Mouse (Mus musculus) CH12.LX (cell line): ENCODE data around the gene Egfl8. TPM values are rescaled to one million over a fixed set of nuclear protein-coding genes. Genes with fewer than 3 reads are reported as not detected.

Source experiments
- DNase-seq: peaks from one replicate; pipeline ENCODE4 v3.0.0-alpha.2; 2013; ENCODE audit errors: extremely low read depth
- H3K27ac ChIP-seq: 2 replicates; pipeline ENCODE4 v1.5.1; 2012; ENCODE audit warnings: low read depth, mild to moderate bottlenecking, control low read depth, moderate library complexity; ENCODE audit not compliant: insufficient read depth
- H3K27me3 ChIP-seq: replicated peaks from 2 replicates; pipeline ENCODE3; 2012; ENCODE audit warnings: inconsistent platforms
- H3K36me3 ChIP-seq, 2 experiments: replicated peaks in 1 of 2; 2 replicates each; pipeline versions ENCODE3 to v1.6.1; 2012; ENCODE audit warnings: inconsistent platforms in 1 of 2, low read length in 1 of 2, mild to moderate bottlenecking in 1 of 2, mixed read lengths in 1 of 2, moderate library complexity in 1 of 2; ENCODE audit not compliant: control insufficient read depth in 1 of 2, insufficient read depth in 1 of 2
- H3K4me1 ChIP-seq, 2 experiments: 2 replicates each; pipeline ENCODE4 v1.6.1; 2012; ENCODE audit warnings: inconsistent platforms in 1 of 2, moderate library complexity in 1 of 2; ENCODE audit not compliant: insufficient read depth in 2 of 2, control insufficient read depth in 1 of 2
- H3K4me2 ChIP-seq: 2 replicates; pipeline ENCODE4 v1.6.1; 2012; ENCODE audit warnings: low read depth, mild to moderate bottlenecking, control low read depth; ENCODE audit not compliant: poor library complexity, insufficient read depth, severe bottlenecking
- H3K4me3 ChIP-seq, 3 experiments: fragments of 150-350 bp in 1 of 3; sonication (generic) in 1 of 3; replicated peaks in 1 of 3; 2 replicates each; pipeline versions ENCODE3 to v1.5.1; 2011 to 2012; ENCODE audit warnings: low read depth in 2 of 3, low read length in 2 of 3, mild to moderate bottlenecking in 2 of 3, moderate library complexity in 2 of 3, control low read depth in 1 of 3, improper control_type of control experiment in 1 of 3, inconsistent platforms in 1 of 3, mixed read lengths in 1 of 3; ENCODE audit not compliant: poor library complexity in 1 of 3
- H3K79me2 ChIP-seq: replicated peaks from 2 replicates; pipeline ENCODE4 v1.6.1; 2012; ENCODE audit warnings: mild to moderate bottlenecking, moderate library complexity; ENCODE audit not compliant: control insufficient read depth, poor library complexity, insufficient read depth, severe bottlenecking; ENCODE audit errors: extremely low read depth
- H3K9ac ChIP-seq: 2 replicates; pipeline ENCODE4 v1.6.1; 2012; ENCODE audit warnings: low read depth, mild to moderate bottlenecking, control low read depth, moderate library complexity; ENCODE audit not compliant: insufficient read depth
- H3K9me3 ChIP-seq: replicated peaks from 2 replicates; pipeline ENCODE3; 2012; ENCODE audit warnings: low read length, inconsistent platforms, mixed read lengths
- CHD1 ChIP-seq: IDR thresholded peaks from 2 replicates; pipeline ENCODE4 v1.6.1; 2012; ENCODE audit warnings: low read depth, low read length, improper control_type of control experiment, inconsistent platforms
- CHD2 ChIP-seq: IDR thresholded peaks from 2 replicates; pipeline ENCODE4 v1.6.1; 2011; ENCODE audit warnings: low read length, improper control_type of control experiment
- CTCF ChIP-seq, 2 experiments: IDR thresholded peaks in 1 of 2; conservative IDR thresholded peaks in 1 of 2; 2 replicates each; pipeline ENCODE4 v1.5.1; 2011 to 2012; ENCODE audit warnings: low read depth in 2 of 2, low read length in 2 of 2, improper control_type of control experiment in 1 of 2, inconsistent platforms in 1 of 2, mild to moderate bottlenecking in 1 of 2, moderate library complexity in 1 of 2
- E2F4 ChIP-seq: IDR thresholded peaks from 2 replicates; pipeline ENCODE4 v1.6.1; 2011; ENCODE audit warnings: low read depth, low read length, improper control_type of control experiment; ENCODE audit not compliant: insufficient replicate concordance
- EP300 ChIP-seq: IDR thresholded peaks from 2 replicates; pipeline ENCODE4 v1.6.1; 2011; ENCODE audit warnings: low read length, improper control_type of control experiment
- GABPA ChIP-seq: IDR thresholded peaks from 2 replicates; pipeline ENCODE4 v1.6.1; 2012; ENCODE audit warnings: low read depth, low read length, improper control_type of control experiment, inconsistent platforms; ENCODE audit not compliant: insufficient replicate concordance
- JUND ChIP-seq: conservative IDR thresholded peaks from 2 replicates; pipeline ENCODE4 v1.6.1; 2011; ENCODE audit warnings: low read depth, low read length, improper control_type of control experiment
- KAT2A ChIP-seq: IDR thresholded peaks from 2 replicates; pipeline ENCODE4 v1.6.1; 2012; ENCODE audit warnings: low read length, improper control_type of control experiment, inconsistent platforms; ENCODE audit not compliant: insufficient replicate concordance
- MAFK ChIP-seq: IDR thresholded peaks from 2 replicates; pipeline ENCODE4 v1.6.1; 2011; ENCODE audit warnings: low read length, improper control_type of control experiment; ENCODE audit not compliant: insufficient replicate concordance
- MAX ChIP-seq: IDR thresholded peaks from 2 replicates; pipeline ENCODE4 v1.6.1; 2011; ENCODE audit warnings: low read length, improper control_type of control experiment
- MAZ ChIP-seq: IDR thresholded peaks from 2 replicates; pipeline ENCODE4 v1.6.1; 2012; ENCODE audit warnings: low read depth, mild to moderate bottlenecking, inconsistent platforms, low read length, improper control_type of control experiment, moderate library complexity
- RAD21 ChIP-seq: IDR thresholded peaks from 2 replicates; pipeline ENCODE4 v1.6.1; 2011; ENCODE audit warnings: low read depth, mild to moderate bottlenecking, low read length, improper control_type of control experiment, moderate library complexity
- RCOR1 ChIP-seq: conservative IDR thresholded peaks from 2 replicates; pipeline ENCODE4 v1.6.1; 2012; ENCODE audit warnings: low read depth, mild to moderate bottlenecking, inconsistent platforms, low read length, improper control_type of control experiment
- SMC3 ChIP-seq: IDR thresholded peaks from 2 replicates; pipeline ENCODE4 v1.6.1; 2011; ENCODE audit warnings: low read depth, low read length, improper control_type of control experiment
- UBTF ChIP-seq: IDR thresholded peaks from 2 replicates; pipeline ENCODE4 v1.6.1; 2012; ENCODE audit warnings: low read depth, mild to moderate bottlenecking, inconsistent platforms, low read length, improper control_type of control experiment, moderate library complexity
- ZKSCAN1 ChIP-seq: IDR thresholded peaks from 2 replicates; pipeline ENCODE4 v1.6.1; 2012; ENCODE audit warnings: low read depth, inconsistent platforms, low read length, improper control_type of control experiment, borderline replicate concordance
- ZMIZ1 ChIP-seq: IDR thresholded peaks from 2 replicates; pipeline ENCODE4 v1.6.1; 2012; ENCODE audit warnings: low read depth, mild to moderate bottlenecking, inconsistent platforms, low read length, improper control_type of control experiment
- ZNF384 ChIP-seq: IDR thresholded peaks from 2 replicates; pipeline ENCODE4 v1.6.1; 2012; ENCODE audit warnings: low read depth, low read length, improper control_type of control experiment, inconsistent platforms
- dilution Hi-C: fragments of 300-500 bp; cut with MboI; formaldehyde crosslinking; loops from 2 replicates; pipeline ENCODE4 v1.14.3; 2020; ENCODE audit warnings: low sequenced_read_pairs; ENCODE audit not compliant: extremely low pct_unique_long_range_greater_than_20kb, extremely low pct_ligation_motif_present
- in situ Hi-C: fragments of 300-500 bp; cut with MboI; formaldehyde crosslinking; loops from 3 replicates; pipeline ENCODE4 v1.14.3; 2019; ENCODE audit warnings: low sequenced_read_pairs, low pct_ligation_motif_present, low pct_unique_long_range_greater_than_20kb, mixed read lengths
- polyA plus RNA-seq: library from polyadenylated mRNA; unstranded; fragments of >175 nt; gene quantifications from 2 replicates; pipeline ENCODE4 v1.2.1, GENCODE M21; 2012; ENCODE audit warnings: low read depth; ENCODE audit not compliant: insufficient read length
- total RNA-seq, 2 experiments: library from RNA; depleted of rRNA; stranded (reverse); fragments of 300-350 nt in 1 of 2; fragments of >200 nt in 1 of 2; gene quantifications; 2 replicates each; pipeline ENCODE4 v1.2.3; 2012 to 2014

Egfl8 gene
- total and polyA plus RNA-seq, 3 experiments = not detected

- TF ChIP-seq RAD21 (no peak), E2F4 (no peak), JUND (no peak), CHD2 (no peak), MAFK (no peak), RCOR1 (no peak), CHD1 (no peak), EP300 (no peak)
- in situ Hi-C loops = loop anchor here (5.0 kb wide), 1 partner anchor 49 kb away; the partner anchor contains the start of gene Egfl8
- H3K9ac ChIP-seq = no peak overlapping the region
Measured at GRCm38 (mm10) chr17:34568421-34568820, 47.4 kb downstream of the Egfl8 start.

DNA sequence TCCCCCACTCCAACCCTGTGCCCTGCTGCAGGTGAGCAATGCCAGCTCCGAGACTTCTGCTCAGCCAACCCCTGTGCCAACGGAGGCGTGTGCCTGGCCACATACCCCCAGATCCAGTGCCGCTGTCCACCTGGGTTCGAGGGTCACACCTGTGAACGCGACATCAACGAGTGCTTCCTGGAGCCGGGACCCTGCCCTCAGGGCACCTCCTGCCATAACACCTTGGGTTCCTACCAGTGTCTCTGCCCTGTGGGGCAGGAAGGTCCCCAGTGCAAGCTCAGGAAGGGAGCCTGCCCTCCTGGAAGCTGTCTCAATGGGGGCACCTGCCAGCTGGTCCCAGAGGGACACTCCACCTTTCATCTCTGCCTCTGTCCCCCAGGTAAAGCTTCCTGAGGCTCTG, 48.5 kb downstream of the Egfl8 start:
- dilution Hi-C loops = no loop called here
- Histone ChIP-seq H3K9me3 (peaks cover 14% of the 10 kb centered on the region), H3K79me2 (no peaks in the 10 kb centered on the region), H3K4me3 (no peak overlapping the region), H3K4me1 (no peaks in the 10 kb centered on the region), H3K27me3 (peaks cover 63% of the 10 kb centered on the region), H3K36me3 (no peaks in the 10 kb centered on the region), H3K9ac (no peak overlapping the region), H3K27ac (no peak overlapping the region), H3K4me2 (no peak overlapping the region)
- TF ChIP-seq UBTF (no peak), CTCF (conservative IDR thresholded peaks at IDR 0.05 in 1 of 2, IDR thresholded peaks at IDR 0.05 in 1 of 2; ENCODE audit: low read depth in 2 of 2, low read length in 2 of 2) (no peak), CHD2 (no peak), ZMIZ1 (no peak), GABPA (no peak), KAT2A (no peak), SMC3 (no peak), ZKSCAN1 (no peak), MAX (no peak), ZNF384 (no peak), MAZ (no peak), EP300 (no peak), MAFK (no peak)
- no peak for DNase-seq
- in situ Hi-C loops = loop anchor here (5.0 kb wide), 1 partner anchor 50 kb away; the partner anchor contains the start of gene Egfl8

More at GRCm38 (mm10) chr17:34568421-34568820, 47.4 kb downstream of the Egfl8 start:
- dilution Hi-C loops = no loop called here
- no peak overlapping the region for H3K4me2 ChIP-seq
- H3K36me3 ChIP-seq = no peaks in the 10 kb centered on the region
- H3K9me3 ChIP-seq = peaks cover 14% of the 10 kb centered on the region
- H3K79me2 ChIP-seq = no peaks in the 10 kb centered on the region
- peaks cover 0 to 2% of the 10 kb centered on the region in 2 experiments; a peak in 1 of 4 replicates for H3K4me1 ChIP-seq
- no peak overlapping the region for H3K4me3 ChIP-seq
- H3K27ac ChIP-seq = no peak overlapping the region
- H3K27me3 ChIP-seq = peaks cover 58% of the 10 kb centered on the region
- DNase-seq = no peak
